ENCODE assay signal across 10 mouse cellular contexts in the genomic region with DNA sequence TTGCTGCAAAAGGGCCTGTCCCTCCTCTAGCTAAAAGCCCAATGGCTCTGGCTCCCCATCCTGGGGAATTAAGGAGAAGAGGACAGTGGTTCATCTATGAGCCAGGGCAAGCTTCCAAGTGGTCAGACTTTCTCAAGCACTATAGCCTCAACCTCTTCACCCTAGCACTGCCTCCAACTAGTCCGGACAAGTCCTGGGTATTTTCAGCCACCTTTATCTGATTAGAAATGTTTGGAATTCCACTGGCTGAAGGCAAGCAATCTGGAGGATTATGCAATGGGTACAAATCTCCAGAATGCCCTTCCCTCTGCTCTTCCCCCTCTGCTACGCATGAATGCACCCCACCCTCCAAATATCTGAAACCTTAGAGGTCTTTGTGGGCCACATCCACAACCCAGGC. TPM values are rescaled to one million over a fixed set of nuclear protein-coding genes. Genes with fewer than 3 reads are reported as not detected.
DNase-seq lines count a peak whose midpoint lies in the region; ATAC-seq and TF ChIP-seq lines count a peak whose summit lies in the region.
"Had no signal": no experiment of that assay in that cellular context is flagged by ENCODE, and none has a peak within 500 bp of the region (broad histone marks: within the 10 kb centered on the region; RNA-seq: fewer than 3 reads in every experiment).

No protein-coding gene starts in this region.

- H3K9ac ChIP-seq in liver, adult 2 months (ENCODE audit: low read depth, low read length): no peak overlapping the region
- H3K9ac ChIP-seq in hindbrain, embryonic 12.5 days: no peak overlapping the region

- no peak for TF ChIP-seq POLR2A in liver, adult 2 months (IDR thresholded peaks at IDR 0.05; ENCODE audit: extremely low read depth, insufficient read depth, low read length)
- TF ChIP-seq POLR2A in kidney, adult 2 months (IDR thresholded peaks at IDR 0.05; ENCODE audit: low read depth, low read length): no peak

- peak; percentile 85 for DNase-seq in liver, adult 2 months (ENCODE audit: extremely low read depth, low read depth, low spot score)
- no peak for DNase-seq in liver
- DNase-seq in kidney, adult 2 months: peak; percentile 83
- peak; percentile 77 for DNase-seq in lung, postnatal 14 days
- DNase-seq in gastrocnemius, adult 18-20 months (ENCODE audit: low spot score): no peak
- no peak for DNase-seq in frontal cortex, adult 2 months (ENCODE audit: extremely low spot score in 1 of 2, low spot score in 1 of 2)

- H3K9me3 ChIP-seq in hindbrain, embryonic 12.5 days (replicated peaks): no peaks in the 10 kb centered on the region

- H3K27ac ChIP-seq in liver, adult 2 months (replicated peaks; ENCODE audit: insufficient read depth, low read depth, low read length): peak overlapping the region; percentile 26
- H3K27ac ChIP-seq in brown adipose tissue, adult 24 weeks (replicated peaks; ENCODE audit: low read depth, low read length): peak overlapping the region; percentile 35; the same call in 1 of the 2 replicates
- peak overlapping the region; percentile 67 for H3K27ac ChIP-seq in kidney, adult 2 months (ENCODE audit: insufficient read depth, low read depth, low read length)
- H3K27ac ChIP-seq in hindbrain, embryonic 12.5 days: no peak overlapping the region

- H3K4me3 ChIP-seq in liver, adult 2 months (ENCODE audit: insufficient read depth, low read depth, low read length): no peak overlapping the region
- H3K4me3 ChIP-seq in brown adipose tissue, adult 24 weeks (ENCODE audit: insufficient read depth, low read depth, low read length): no peak overlapping the region
- no peak overlapping the region for H3K4me3 ChIP-seq in kidney, adult 2 months (ENCODE audit: insufficient read depth, low read depth, low read length)
- H3K4me3 ChIP-seq in hindbrain, embryonic 12.5 days: no peak overlapping the region

- no peak overlapping the region for H3K4me2 ChIP-seq in hindbrain, embryonic 12.5 days (replicated peaks)
- H3K4me2 ChIP-seq: midbrain, embryonic 11.5 days had no signal

- no peaks in the 10 kb centered on the region for H3K36me3 ChIP-seq in liver, adult 2 months (ENCODE audit: control insufficient read depth, insufficient read depth, low read length)
- H3K36me3 ChIP-seq in kidney, adult 2 months (ENCODE audit: control insufficient read depth, insufficient read depth, low read length): no peaks in the 10 kb centered on the region; the same call in 1 of the 2 replicates
- H3K36me3 ChIP-seq in hindbrain, embryonic 12.5 days: no peaks in the 10 kb centered on the region; the same call in 1 of the 2 replicates

- H3K79me2 ChIP-seq in liver, adult 2 months (ENCODE audit: control insufficient read depth, insufficient read depth, low read length): peaks cover 47% of the 10 kb centered on the region

- H3K27me3 ChIP-seq in liver, adult 2 months (ENCODE audit: control insufficient read depth, insufficient read depth, low read length): no peaks in the 10 kb centered on the region
- no peaks in the 10 kb centered on the region for H3K27me3 ChIP-seq in kidney, adult 2 months (replicated peaks; ENCODE audit: control insufficient read depth, insufficient read depth, low read length)
- H3K27me3 ChIP-seq in hindbrain, embryonic 12.5 days: no peaks in the 10 kb centered on the region

- H3K4me1 ChIP-seq in liver, adult 2 months (ENCODE audit: control insufficient read depth, insufficient read depth, low read length): peaks cover 26% of the 10 kb centered on the region
- peaks cover 66% of the 10 kb centered on the region for H3K4me1 ChIP-seq in brown adipose tissue, adult 24 weeks (ENCODE audit: control insufficient read depth, insufficient read depth, insufficient read length, low read length)
- peaks cover 70% of the 10 kb centered on the region for H3K4me1 ChIP-seq in kidney, adult 2 months (ENCODE audit: control insufficient read depth, insufficient read depth, low read length)
- peaks cover 16% of the 10 kb centered on the region for H3K4me1 ChIP-seq in hindbrain, embryonic 12.5 days

- no peak for ATAC-seq in hindbrain, embryonic 12.5 days (ENCODE audit: low FRiP score)
- ATAC-seq: forebrain, embryonic 16.5 days had no signal

- no peak for TF ChIP-seq CTCF in liver, adult 2 months (IDR thresholded peaks at IDR 0.05; ENCODE audit: low read depth, low read length)
- TF ChIP-seq CTCF in kidney, adult 2 months (conservative IDR thresholded peaks at IDR 0.05; ENCODE audit: insufficient read depth, insufficient read length, low read depth, low read length): no peak

- 3% methylated on average over 2 of the region's 2 CpGs for WGBS in liver, adult 2 months
- 5% methylated on average over 2 of the region's 2 CpGs for WGBS in kidney, adult 2 months
- WGBS in hindbrain, embryonic 12.5 days: 83% methylated on average over 2 of the region's 2 CpGs

RNA-seq across cellular contexts. Expression of a gene that starts 38.5 kb away (rescaled TPM):
- not detected in 2 replicates for total RNA-seq in liver, adult 2 months (2014; rRNA removed)
- polyA plus RNA-seq in liver, adult 2 months (2012; rRNA removed): 0.22 and 0.31 TPM in 2 replicates
- 6.3 and 8.7 TPM in 2 replicates for polyA plus RNA-seq in brown adipose tissue, adult 24 weeks (2012; ENCODE audit: insufficient read depth, insufficient read length, missing spikeins)
- 2.9 and 3.1 TPM in 2 replicates for polyA plus RNA-seq in kidney, adult 2 months (2012; rRNA removed)
- total RNA-seq in gastrocnemius, adult 18-20 months (2021): 1 to 10 TPM; 2.6 to 3.5 TPM
- polyA plus RNA-seq in hindbrain, embryonic 12.5 days (2016; fragmentation: Nextera tagmentation; extraction: Ambion mirVana): 5.0 and 5.3 TPM in 2 replicates
- polyA plus RNA-seq in frontal cortex, adult 2 months (2012; rRNA removed): 6.9 and 7.6 TPM in 2 replicates

RNA-seq across cellular contexts. Expression of a gene that starts 39.1 kb away (rescaled TPM):
- total RNA-seq in liver, adult 2 months (2014; rRNA removed): 14.9 and 16.1 TPM in 2 replicates
- polyA plus RNA-seq in liver, adult 2 months (2012; rRNA removed): 30.4 and 33.8 TPM in 2 replicates
- polyA plus RNA-seq in brown adipose tissue, adult 24 weeks (2012; ENCODE audit: insufficient read depth, insufficient read length, missing spikeins): 22.5 and 23.5 TPM in 2 replicates
- 126 and 129 TPM in 2 replicates for polyA plus RNA-seq in kidney, adult 2 months (2012; rRNA removed)
- total RNA-seq in gastrocnemius, adult 18-20 months (2021): 10 to 100 TPM; 20.6 to 30.6 TPM
- polyA plus RNA-seq in hindbrain, embryonic 12.5 days (2016; fragmentation: Nextera tagmentation; extraction: Ambion mirVana): 155 and 166 TPM in 2 replicates
- polyA plus RNA-seq in frontal cortex, adult 2 months (2012; rRNA removed): 91.7 and 91.8 TPM in 2 replicates

RNA-seq across cellular contexts. Expression of a gene that starts 55.3 kb away (rescaled TPM):
- total RNA-seq in liver, adult 2 months (2014; rRNA removed): 0.18 and 1.1 TPM in 2 replicates
- polyA plus RNA-seq in liver, adult 2 months (2012; rRNA removed): 0.04 TPM in 1 of 2 replicates, not detected in the other
- not detected in 2 replicates for polyA plus RNA-seq in brown adipose tissue, adult 24 weeks (2012; ENCODE audit: insufficient read depth, insufficient read length, missing spikeins)
- 0.22 and 0.39 TPM in 2 replicates for polyA plus RNA-seq in kidney, adult 2 months (2012; rRNA removed)
- total RNA-seq in gastrocnemius, adult 18-20 months (2021): 1 to 10 TPM; 1.6 to 5.3 TPM
- 81.5 and 87.9 TPM in 2 replicates for polyA plus RNA-seq in hindbrain, embryonic 12.5 days (2016; fragmentation: Nextera tagmentation; extraction: Ambion mirVana)
- 1.6 and 1.7 TPM in 2 replicates for polyA plus RNA-seq in frontal cortex, adult 2 months (2012; rRNA removed)

RNA-seq across cellular contexts. Expression of a gene that starts 56.4 kb away (rescaled TPM):
- total RNA-seq in liver, adult 2 months (2014; rRNA removed): 16.4 and 33.0 TPM in 2 replicates
- 19.2 and 33.0 TPM in 2 replicates for polyA plus RNA-seq in liver, adult 2 months (2012; rRNA removed)
- polyA plus RNA-seq in brown adipose tissue, adult 24 weeks (2012; ENCODE audit: insufficient read depth, insufficient read length, missing spikeins): 48.0 and 59.8 TPM in 2 replicates
- 156 and 235 TPM in 2 replicates for polyA plus RNA-seq in kidney, adult 2 months (2012; rRNA removed)
- total RNA-seq in gastrocnemius, adult 18-20 months (2021): 10 to 100 TPM; 16.0 to 28.5 TPM
- 157 and 159 TPM in 2 replicates for polyA plus RNA-seq in hindbrain, embryonic 12.5 days (2016; fragmentation: Nextera tagmentation; extraction: Ambion mirVana)
- 81.5 and 93.8 TPM in 2 replicates for polyA plus RNA-seq in frontal cortex, adult 2 months (2012; rRNA removed)

Comparison
In these comparisons a context has a peak if more than half of its experiments do, and no peak if none do; other contexts are left out.
1. DNase-seq: peak in liver, adult 2 months (single experiment), kidney, adult 2 months (single experiment) and lung, postnatal 14 days (single experiment); none in liver (single experiment), gastrocnemius, adult 18-20 months (single experiment) and frontal cortex, adult 2 months (0 of 2).
2. RNA of a gene that starts 55.3 kb away (polyA plus RNA-seq): 81.5 to 87.9 TPM in hindbrain, embryonic 12.5 days; 1.6 to 1.7 TPM in frontal cortex, adult 2 months, 0.22 to 0.39 TPM in kidney, adult 2 months, not detected in brown adipose tissue, adult 24 weeks and 0.04 TPM in liver, adult 2 months; every median in the first group is over 10 times any median in the second.